Mouse (Mus musculus) 3T3-L1 (cell line): Measurements from ENCODE around the gene Vmn1r228.

ENCODE experiments used
- DNase-seq: peaks from one replicate; pipeline ENCODE4 v3.0.0-alpha.2; 2015; ENCODE audit warnings: low read depth, low spot score

Vmn1r228 gene

DNA sequence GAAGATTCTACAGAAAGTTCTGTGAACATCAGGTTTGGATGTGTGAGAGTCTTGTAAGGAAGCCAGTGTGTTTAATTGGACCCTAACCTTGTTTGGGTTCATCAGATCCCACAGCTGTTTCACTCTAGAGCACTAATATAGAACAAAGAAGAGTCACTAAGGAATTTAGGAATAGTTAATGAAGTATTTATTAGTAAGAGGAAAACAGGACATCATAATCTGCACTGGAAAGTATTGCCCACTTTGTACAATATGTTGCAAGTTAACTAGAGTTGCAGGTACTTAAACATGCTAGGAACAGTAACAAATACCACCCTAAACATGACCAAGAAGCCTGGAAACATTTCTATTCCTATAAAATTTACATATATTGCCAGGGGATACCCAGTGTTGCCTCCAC is at the start of gene Vmn1r228:
TSS of gene Vmn1r228 (minus strand) at position 101 of the 400 bp plus-strand sequence.
- no peak for DNase-seq

DNA sequence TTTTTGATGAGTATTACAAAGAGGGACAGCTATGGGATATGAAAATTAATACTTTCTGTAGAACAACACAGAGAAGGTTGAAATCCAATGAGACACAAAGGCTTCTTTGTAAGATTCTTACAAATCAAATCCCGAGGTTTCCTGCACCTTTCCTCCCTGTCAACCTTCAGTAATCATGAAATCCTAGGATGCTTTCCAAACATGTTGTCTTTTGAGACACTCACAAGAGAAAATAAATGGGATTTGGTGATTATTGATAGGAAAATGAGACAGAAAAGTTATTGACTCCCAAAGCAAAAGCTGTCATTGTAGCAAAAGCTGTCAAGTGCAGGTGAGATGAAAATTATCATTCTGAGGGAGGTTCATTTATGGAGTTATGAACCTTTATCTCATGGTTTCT is 25.3 kb upstream of the Vmn1r228 start, which contains the start of gene Vmn1r229:
TSS of gene Vmn1r229 (plus strand) at position 301 of the 400 bp plus-strand sequence.
- DNase-seq: no peak

DNA sequence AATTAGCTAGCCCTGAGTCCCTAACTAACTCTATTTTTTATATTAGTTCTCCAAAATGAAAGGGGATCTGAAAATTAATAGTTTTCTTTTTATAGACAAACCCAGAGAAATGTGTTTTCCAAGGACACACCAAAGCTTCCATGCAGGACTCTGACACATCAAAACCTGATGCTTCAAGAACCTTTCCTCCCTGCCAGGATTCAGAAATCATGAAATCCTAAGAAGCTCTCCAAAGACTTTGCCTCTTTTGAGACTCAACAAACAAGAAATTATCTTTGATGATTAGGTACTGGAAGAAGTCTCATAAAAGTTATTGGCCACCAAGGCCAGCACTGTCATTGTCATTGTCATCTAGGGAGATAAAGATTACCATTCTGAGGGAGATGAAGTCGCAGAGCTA is 56.4 kb downstream of the Vmn1r228 start, which contains the start of gene Vmn1r227:
TSS of gene Vmn1r227 (plus strand) at position 301 of the 400 bp plus-strand sequence.
- DNase-seq: no peak
